Mouse (Mus musculus) cerebellum, adult 8-10 months (tissue): Measurements from ENCODE around the gene Tmem86a.

Experiments
- DNase-seq: peaks from one replicate; pipeline ENCODE4 v3.0.0; 2022

Tmem86a gene

GRCm38 (mm10) chr7:47077451-47077850 lies 27.1 kb downstream of the Tmem86a start:
- DNase-seq: no peak

- no peak for DNase-seq
Observed at GRCm38 (mm10) chr7:47080868-47081267, 30.5 kb downstream of the Tmem86a start.

GRCm38 (mm10) chr7:47081277-47081676 lies 30.9 kb downstream of the Tmem86a start:
- peak; percentile 52 for DNase-seq

GRCm38 (mm10) chr7:47085075-47085474 lies 34.7 kb downstream of the Tmem86a start:
- no peak for DNase-seq

GRCm38 (mm10) chr7:47093935-47094334 lies 43.5 kb downstream of the Tmem86a start:
- no peak for DNase-seq

- no peak for DNase-seq
Observed at GRCm38 (mm10) chr7:47094969-47095368, 44.6 kb downstream of the Tmem86a start.

- no peak for DNase-seq
Observed at GRCm38 (mm10) chr7:47098044-47098443, 47.6 kb downstream of the Tmem86a start.

GRCm38 (mm10) chr7:47099306-47099705 lies 48.9 kb downstream of the Tmem86a start:
- no peak for DNase-seq

- no peak for DNase-seq
Observed at GRCm38 (mm10) chr7:47100615-47101014, 50.2 kb downstream of the Tmem86a start.

GRCm38 (mm10) chr7:47102970-47103369 lies 52.6 kb downstream of the Tmem86a start:
- DNase-seq: no peak

- no peak for DNase-seq
Observed at GRCm38 (mm10) chr7:47103671-47104414, 53.4 kb downstream of the Tmem86a start.
